Mouse (Mus musculus): ENCODE results near the gene Plbd1. TPM values are rescaled to one million over a fixed set of nuclear protein-coding genes. Genes with fewer than 3 reads are reported as not detected.

The Plbd1 gene
- 21.5 and 35.8 TPM in 2 replicates for polyA plus RNA-seq (2012; rRNA removed)

GRCm38 (mm10) chr6:136661706-136662016 lies at the start of gene Plbd1:
Gene Plbd1, minus strand, starts transcription at chr6:136661928.
- no peak for DNase-seq (ENCODE audit: low read depth)

- DNase-seq (ENCODE audit: low read depth), result no peak
Measured at GRCm38 (mm10) chr6:136710408-136710807, 48.7 kb upstream of the Plbd1 start.

GRCm38 (mm10) chr6:136708597-136708996 lies 46.9 kb upstream of the Plbd1 start:
- DNase-seq (ENCODE audit: low read depth), result no peak

GRCm38 (mm10) chr6:136701878-136702277 lies 40.1 kb upstream of the Plbd1 start:
- no peak for DNase-seq (ENCODE audit: low read depth)

- no peak for DNase-seq (ENCODE audit: low read depth)
Measured at GRCm38 (mm10) chr6:136701185-136701584, 39.5 kb upstream of the Plbd1 start.

GRCm38 (mm10) chr6:136691314-136691713 lies 29.6 kb upstream of the Plbd1 start:
- DNase-seq (ENCODE audit: low read depth), result no peak

- no peak for DNase-seq (ENCODE audit: low read depth)
Measured at GRCm38 (mm10) chr6:136690527-136690926, 28.8 kb upstream of the Plbd1 start.

- DNase-seq (ENCODE audit: low read depth), result no peak
Measured at GRCm38 (mm10) chr6:136689790-136690413, 28.2 kb upstream of the Plbd1 start.

- DNase-seq (ENCODE audit: low read depth), result no peak
Measured at GRCm38 (mm10) chr6:136685433-136685832, 23.7 kb upstream of the Plbd1 start.

- no peak for DNase-seq (ENCODE audit: low read depth)
Measured at GRCm38 (mm10) chr6:136683410-136684334, 21.9 kb upstream of the Plbd1 start.

GRCm38 (mm10) chr6:136679381-136679780 lies 17.7 kb upstream of the Plbd1 start:
- no peak for DNase-seq (ENCODE audit: low read depth)

GRCm38 (mm10) chr6:136674935-136675334 lies 13.2 kb upstream of the Plbd1 start:
- no peak for DNase-seq (ENCODE audit: low read depth)

GRCm38 (mm10) chr6:136672467-136672866 lies 10.7 kb upstream of the Plbd1 start:
- DNase-seq (ENCODE audit: low read depth), result no peak

GRCm38 (mm10) chr6:136669274-136669673 lies 7.5 kb upstream of the Plbd1 start:
- no peak for DNase-seq (ENCODE audit: low read depth)

- DNase-seq (ENCODE audit: low read depth), result no peak
Measured at GRCm38 (mm10) chr6:136668266-136668986, 6.7 kb upstream of the Plbd1 start.

GRCm38 (mm10) chr6:136662063-136662462 lies 335 bp upstream of the Plbd1 start:
- peak; percentile 82 for DNase-seq (ENCODE audit: low read depth)

GRCm38 (mm10) chr6:136660831-136661705 lies 660 bp downstream of the Plbd1 start:
- DNase-seq (ENCODE audit: low read depth), result no peak

GRCm38 (mm10) chr6:136659226-136659625 lies 2.5 kb downstream of the Plbd1 start:
- DNase-seq (ENCODE audit: low read depth), result no peak

- DNase-seq (ENCODE audit: low read depth), result peak; percentile 83
Measured at GRCm38 (mm10) chr6:136658303-136658702, 3.4 kb downstream of the Plbd1 start.

GRCm38 (mm10) chr6:136655786-136656185 lies 5.9 kb downstream of the Plbd1 start:
- no peak for DNase-seq (ENCODE audit: low read depth)

GRCm38 (mm10) chr6:136654470-136654869 lies 7.3 kb downstream of the Plbd1 start:
- DNase-seq (ENCODE audit: low read depth), result no peak
